Mouse (Mus musculus) C2C12 (cell line): ENCODE results near the gene Hist1h2bp.

Experiments used
- CTCF ChIP-seq: IDR thresholded peaks from one replicate; pipeline ENCODE4 v1.5.1; 2011; ENCODE audit not compliant: control insufficient read depth, insufficient read depth, insufficient read length
- MAX ChIP-seq: IDR thresholded peaks from one replicate; pipeline ENCODE4 v1.6.1; 2011; ENCODE audit warnings: mild to moderate bottlenecking, control low read depth
- MYOG ChIP-seq: IDR thresholded peaks from one replicate; pipeline ENCODE4 v1.6.1; 2011; ENCODE audit not compliant: control insufficient read depth, insufficient read length; ENCODE audit errors: extremely low read depth
- USF1 ChIP-seq: IDR thresholded peaks from one replicate; pipeline ENCODE4 v1.6.1; 2011; ENCODE audit warnings: low read depth, mild to moderate bottlenecking, control low read depth, moderate library complexity

- TF ChIP-seq USF1 (no peak), MAX (no peak), MYOG (no peak), CTCF (no peak)
Observed at GRCm38 (mm10) chr13:21745006-21745405, 42.3 kb upstream of the Hist1h2bp start.
